Mouse (Mus musculus): Measurements from ENCODE around the gene Rsrc1.

DNA sequence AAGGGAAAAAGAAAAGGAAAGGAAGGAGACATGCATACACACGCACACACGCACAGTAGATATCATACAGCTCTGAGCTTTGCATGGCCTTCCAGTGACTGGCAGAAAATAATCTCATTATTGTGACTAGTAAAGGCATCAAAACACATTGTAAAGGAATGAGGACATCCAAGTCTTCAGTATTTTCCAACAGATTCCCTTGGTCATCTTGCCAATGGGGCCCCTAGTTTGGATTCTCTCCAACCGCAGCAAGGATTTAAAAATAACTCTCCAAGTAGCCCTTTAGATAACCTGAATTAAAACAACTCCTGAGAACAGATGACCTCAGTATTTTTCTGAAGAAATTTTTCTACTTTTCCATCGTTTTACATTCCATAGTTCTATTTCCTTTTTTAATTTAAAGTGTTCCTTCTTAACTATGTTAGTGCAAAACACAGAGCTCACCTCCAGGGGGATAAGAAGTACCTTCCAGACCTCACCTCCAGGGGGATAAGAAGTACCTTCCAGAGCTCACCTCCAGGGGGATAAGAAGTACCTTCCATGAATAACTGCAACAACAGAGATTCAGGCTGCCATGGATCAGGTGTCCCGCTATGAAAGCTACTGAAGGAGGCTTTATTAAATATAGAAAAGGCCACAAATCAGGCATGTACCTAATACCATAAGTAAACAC, 388.4 kb downstream of the Rsrc1 start:
- TF ChIP-seq CTCF (IDR thresholded peaks at IDR 0.05; ENCODE audit: low read depth, low read length) (no peak), POLR2A (IDR thresholded peaks at IDR 0.05; ENCODE audit: borderline replicate concordance, low read depth, low read length) (no peak)

Measured in bone marrow macrophage, adult 2 months (primary cell).